In the genomic region with DNA sequence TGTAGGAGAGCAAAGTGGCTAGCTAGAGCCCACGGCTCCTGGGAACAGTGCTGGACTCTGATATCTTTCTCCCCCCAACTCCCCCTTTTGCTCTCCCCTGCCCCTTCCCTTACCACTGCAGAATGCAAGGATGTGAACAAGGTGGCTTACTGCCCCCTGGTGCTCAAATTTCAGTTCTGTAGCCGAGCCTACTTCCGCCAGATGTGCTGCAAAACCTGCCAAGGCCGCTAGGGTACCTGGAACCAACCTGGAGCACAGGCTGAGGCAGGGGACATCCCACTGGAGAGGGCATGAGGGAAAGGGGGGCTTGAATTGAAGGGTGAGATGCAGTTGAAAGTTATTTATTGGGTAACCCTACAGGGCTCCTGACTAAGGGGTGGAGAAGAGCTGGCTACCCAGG, we compare ENCODE assay signal across 8 mouse cellular contexts. TPM values are rescaled to one million over a fixed set of nuclear protein-coding genes. Genes with fewer than 3 reads are reported as not detected.
DNase-seq lines count a peak whose midpoint lies in the region; ATAC-seq and TF ChIP-seq lines count a peak whose summit lies in the region.

No protein-coding gene starts in this region.

- no peaks in the 10 kb centered on the region for H3K4me1 ChIP-seq in liver, embryonic 14.5 days (replicated peaks; ENCODE audit: control insufficient read depth in 2 of 2, insufficient read depth in 2 of 2, low read length in 1 of 2)

- no peak overlapping the region for H3K9ac ChIP-seq in liver, embryonic 14.5 days (replicated peaks)

- no peak overlapping the region for H3K4me2 ChIP-seq in liver, embryonic 14.5 days (ENCODE audit: low read depth)

- TF ChIP-seq CTCF in gastrocnemius, adult 2 months (IDR thresholded peaks at IDR 0.05), result peak; percentile 49
- peak; percentile 80 for TF ChIP-seq CTCF in liver, embryonic 14.5 days (IDR thresholded peaks at IDR 0.05; ENCODE audit: low read depth)

- intact Hi-C loops in gastrocnemius, adult 2 months (cut with DNase I), result no loop called here
- intact Hi-C loops in gastrocnemius, postnatal 36 days (cut with DNase I), result no loop called here

- TF ChIP-seq EP300 in liver, embryonic 14.5 days (IDR thresholded peaks at IDR 0.05; ENCODE audit: low read depth), result no peak

- WGBS in liver, embryonic 14.5 days (ENCODE audit: insufficient replicate concordance), result 46% methylated on average over 4 of the region's 4 CpGs

- H3K27me3 ChIP-seq in liver, embryonic 14.5 days (ENCODE audit: control insufficient read depth, insufficient read depth, low read length), result no peaks in the 10 kb centered on the region

- H3K27ac ChIP-seq in gastrocnemius, adult 2 months, result no peak overlapping the region
- no peak overlapping the region for H3K27ac ChIP-seq in liver, embryonic 14.5 days

- no peak for DNase-seq in gastrocnemius, adult 2 months
- DNase-seq in gastrocnemius, postnatal 36 days, result no peak
- DNase-seq in urinary bladder, postnatal 14 days (ENCODE audit: low spot score), result peak; percentile 21
- DNase-seq in urinary bladder, postnatal 36 days (ENCODE audit: low spot score in 2 of 2), result no peak
- DNase-seq in fibroblast of lung, adult 2 months (ENCODE audit: low read depth), result peak; percentile 22
- DNase-seq in liver, embryonic 14.5 days (ENCODE audit: low read depth in 3 of 3, low spot score in 3 of 3), result no peak
- DNase-seq in spleen, postnatal 36 days (ENCODE audit: low spot score in 2 of 2), result peak; percentile 19 to 25
- DNase-seq in frontal cortex, postnatal 14 days (ENCODE audit: low spot score in 2 of 2), result no peak

- ATAC-seq in liver, embryonic 14.5 days (ENCODE audit: insufficient read depth), result no peak

- H3K9me3 ChIP-seq in liver, embryonic 14.5 days (ENCODE audit: control insufficient read depth, low read length), result no peaks in the 10 kb centered on the region

- no peak overlapping the region for H3K4me3 ChIP-seq in gastrocnemius, adult 2 months
- H3K4me3 ChIP-seq in liver, embryonic 14.5 days (ENCODE audit: insufficient read depth in 1 of 2, low read depth in 2 of 2, low read length in 2 of 2), result no peak overlapping the region

- no peaks in the 10 kb centered on the region for H3K36me3 ChIP-seq in liver, embryonic 14.5 days (replicated peaks; ENCODE audit: control insufficient read depth, insufficient read depth, low read depth)

RNA-seq across cellular contexts. Expression of a gene that starts 2.5 kb away (rescaled TPM):
- under 1 TPM; 0.50 to 0.66 TPM for total RNA-seq in gastrocnemius, adult 2 months (2021)
- 1 to 10 TPM in 1 of 2 experiments, under 1 TPM in 1; 0.77 to 1.4 TPM for total RNA-seq in gastrocnemius, postnatal 36 days (2021)
- polyA plus RNA-seq in liver, embryonic 14.5 days (2012; rRNA removed), result 3.2 and 4.5 TPM in 2 replicates
- polyA plus RNA-seq in liver, embryonic 14.5 days (2014; fragmentation: Nextera tagmentation; extraction: Ambion mirVana), result 4.7 and 5.9 TPM in 2 replicates

RNA-seq across cellular contexts. Expression of a gene that starts 29.0 kb away (rescaled TPM):
- 1 to 10 TPM; 7.4 TPM for total RNA-seq in gastrocnemius, adult 2 months (2021)
- 1 to 10 TPM; 8.0 to 9.4 TPM for total RNA-seq in gastrocnemius, postnatal 36 days (2021)
- polyA plus RNA-seq in liver, embryonic 14.5 days (2012; rRNA removed), result 7.3 and 8.6 TPM in 2 replicates
- polyA plus RNA-seq in liver, embryonic 14.5 days (2014; fragmentation: Nextera tagmentation; extraction: Ambion mirVana), result 3.6 and 4.3 TPM in 2 replicates

Comparison
In these comparisons a context has a peak if more than half of its experiments do, and no peak if none do; other contexts are left out.
1. DNase-seq: peak in urinary bladder, postnatal 14 days (single experiment), fibroblast of lung, adult 2 months (single experiment) and spleen, postnatal 36 days (2 of 2); none in gastrocnemius, adult 2 months (single experiment), gastrocnemius, postnatal 36 days (0 of 2), urinary bladder, postnatal 36 days (0 of 2), liver, embryonic 14.5 days (0 of 3) and frontal cortex, postnatal 14 days (0 of 2).